Mouse (Mus musculus): ENCODE data around the gene Plscr5. TPM values are rescaled to one million over a fixed set of nuclear protein-coding genes. Genes with fewer than 3 reads are reported as not detected.

The Plscr5 gene
- total and polyA plus RNA-seq, 3 experiments = not detected

- no peak for DNase-seq
- TF ChIP-seq POLR2A (IDR thresholded peaks at IDR 0.05; ENCODE audit: insufficient read depth, low read depth, low read length) (no peak), CTCF (IDR thresholded peaks at IDR 0.05) (no peak), EP300 (IDR thresholded peaks at IDR 0.05; ENCODE audit: insufficient read depth, low read depth, low read length) (no peak)
- H3K4me1 ChIP-seq (ENCODE audit: control insufficient read depth, insufficient read depth, low read length) = no peaks in the 10 kb centered on the region; the same call in none of the 2 replicates
- H3K27ac ChIP-seq = no peak overlapping the region
- H3K27me3 ChIP-seq (ENCODE audit: control insufficient read depth, insufficient read depth, low read length) = no peaks in the 10 kb centered on the region
- H3K36me3 ChIP-seq (ENCODE audit: control insufficient read depth, insufficient read depth, low read length) = peaks cover 3% of the 10 kb centered on the region; the same call in 1 of the 2 replicates
- H3K79me2 ChIP-seq (replicated peaks; ENCODE audit: control insufficient read depth, insufficient read depth, low read length) = no peaks in the 10 kb centered on the region
- intact Hi-C loops (cut with DNase I) = loop anchor here (2.0 kb wide), 1 partner anchor 61 kb away; no protein-coding TSS in a partner anchor
- peak overlapping the region; percentile 26; the same call in 1 of the 2 replicates for H3K4me3 ChIP-seq
- WGBS = 64% methylated on average over 8 of the region's 8 CpGs
- H3K9ac ChIP-seq (ENCODE audit: low read depth, low read length) = no peak overlapping the region; the same call in 1 of the 2 replicates
Measured at GRCm38 (mm10) chr9:92207757-92208156, 15.0 kb downstream of the Plscr5 start.

GRCm38 (mm10) chr9:92209850-92210249, 17.1 kb downstream of the Plscr5 start:
- no peak overlapping the region for H3K27ac ChIP-seq
- no peak for TF ChIP-seq EP300 (IDR thresholded peaks at IDR 0.05; ENCODE audit: insufficient read depth, low read depth, low read length)
- no peak for TF ChIP-seq CTCF (IDR thresholded peaks at IDR 0.05)
- no peak for TF ChIP-seq POLR2A (IDR thresholded peaks at IDR 0.05; ENCODE audit: insufficient read depth, low read depth, low read length)
- H3K36me3 ChIP-seq (ENCODE audit: control insufficient read depth, insufficient read depth, low read length) = peaks cover 3% of the 10 kb centered on the region; the same call in 1 of the 2 replicates
- intact Hi-C loops (cut with DNase I) = loop anchor here (5.0 kb wide), 1 partner anchor 287 kb away; no protein-coding TSS in a partner anchor
- H3K4me1 ChIP-seq (ENCODE audit: control insufficient read depth, insufficient read depth, low read length) = no peaks in the 10 kb centered on the region; the same call in none of the 2 replicates
- no peaks in the 10 kb centered on the region for H3K27me3 ChIP-seq (ENCODE audit: control insufficient read depth, insufficient read depth, low read length)
- H3K79me2 ChIP-seq (replicated peaks; ENCODE audit: control insufficient read depth, insufficient read depth, low read length) = no peaks in the 10 kb centered on the region
- no peak for DNase-seq
- WGBS = 92% methylated on average over 3 of the region's 3 CpGs
- no peak overlapping the region for H3K4me3 ChIP-seq
- no peak overlapping the region for H3K9ac ChIP-seq (ENCODE audit: low read depth, low read length)

GRCm38 (mm10) chr9:92210386-92210967, 17.7 kb downstream of the Plscr5 start:
- Histone ChIP-seq H3K27ac (no peak overlapping the region), H3K4me1 (ENCODE audit: control insufficient read depth, insufficient read depth, low read length) (no peaks in the 10 kb centered on the region; the same call in none of the 2 replicates), H3K4me3 (no peak overlapping the region), H3K36me3 (ENCODE audit: control insufficient read depth, insufficient read depth, low read length) (peaks cover 3% of the 10 kb centered on the region; the same call in 1 of the 2 replicates), H3K27me3 (ENCODE audit: control insufficient read depth, insufficient read depth, low read length) (no peaks in the 10 kb centered on the region), H3K79me2 (replicated peaks; ENCODE audit: control insufficient read depth, insufficient read depth, low read length) (no peaks in the 10 kb centered on the region), H3K9ac (ENCODE audit: low read depth, low read length) (no peak overlapping the region)
- no peak for DNase-seq
- 80% methylated on average over 7 of the region's 7 CpGs for WGBS
- TF ChIP-seq CTCF (IDR thresholded peaks at IDR 0.05) = no peak
- no peak for TF ChIP-seq POLR2A (IDR thresholded peaks at IDR 0.05; ENCODE audit: insufficient read depth, low read depth, low read length)
- TF ChIP-seq EP300 (IDR thresholded peaks at IDR 0.05; ENCODE audit: insufficient read depth, low read depth, low read length) = no peak
- intact Hi-C loops (cut with DNase I) = loop anchor here (5.0 kb wide), 1 partner anchor 287 kb away; no protein-coding TSS in a partner anchor

- no peaks in the 10 kb centered on the region for H3K27me3 ChIP-seq (ENCODE audit: control insufficient read depth, insufficient read depth, low read length)
- TF ChIP-seq POLR2A (IDR thresholded peaks at IDR 0.05; ENCODE audit: insufficient read depth, low read depth, low read length) (no peak), CTCF (IDR thresholded peaks at IDR 0.05) (no peak), EP300 (IDR thresholded peaks at IDR 0.05; ENCODE audit: insufficient read depth, low read depth, low read length) (no peak)
- no peak overlapping the region for H3K9ac ChIP-seq (ENCODE audit: low read depth, low read length)
- H3K36me3 ChIP-seq (ENCODE audit: control insufficient read depth, insufficient read depth, low read length) = peaks cover 3% of the 10 kb centered on the region; the same call in 1 of the 2 replicates
- no peak for DNase-seq
- intact Hi-C loops (cut with DNase I) = loop anchor here (5.0 kb wide), 1 partner anchor 286 kb away; no protein-coding TSS in a partner anchor
- H3K4me3 ChIP-seq = no peak overlapping the region
- H3K4me1 ChIP-seq (ENCODE audit: control insufficient read depth, insufficient read depth, low read length) = no peaks in the 10 kb centered on the region; the same call in none of the 2 replicates
- no peak overlapping the region for H3K27ac ChIP-seq
- no peaks in the 10 kb centered on the region for H3K79me2 ChIP-seq (replicated peaks; ENCODE audit: control insufficient read depth, insufficient read depth, low read length)
- WGBS = 13% methylated on average over 3 of the region's 3 CpGs
Measured at GRCm38 (mm10) chr9:92211048-92211447, 18.3 kb downstream of the Plscr5 start.

- no peak overlapping the region for H3K27ac ChIP-seq
- TF ChIP-seq EP300 (IDR thresholded peaks at IDR 0.05; ENCODE audit: insufficient read depth, low read depth, low read length) = no peak
- peak; percentile 61 for TF ChIP-seq CTCF (IDR thresholded peaks at IDR 0.05)
- no peak for TF ChIP-seq POLR2A (IDR thresholded peaks at IDR 0.05; ENCODE audit: insufficient read depth, low read depth, low read length)
Measured at GRCm38 (mm10) chr9:92217484-92217883, 24.7 kb downstream of the Plscr5 start.

GRCm38 (mm10) chr9:92217896-92218295, 25.2 kb downstream of the Plscr5 start:
- no peaks in the 10 kb centered on the region; the same call in 1 of the 2 replicates for H3K4me1 ChIP-seq (ENCODE audit: control insufficient read depth, insufficient read depth, low read length)
- peaks cover 10% of the 10 kb centered on the region; the same call in 1 of the 2 replicates for H3K36me3 ChIP-seq (ENCODE audit: control insufficient read depth, insufficient read depth, low read length)
- no peak for TF ChIP-seq CTCF (IDR thresholded peaks at IDR 0.05)
- TF ChIP-seq POLR2A (IDR thresholded peaks at IDR 0.05; ENCODE audit: insufficient read depth, low read depth, low read length) = no peak
- TF ChIP-seq EP300 (IDR thresholded peaks at IDR 0.05; ENCODE audit: insufficient read depth, low read depth, low read length) = no peak
- WGBS = 85% methylated on average over 2 of the region's 2 CpGs
- no peak overlapping the region for H3K4me3 ChIP-seq
- DNase-seq = no peak
- H3K79me2 ChIP-seq (replicated peaks; ENCODE audit: control insufficient read depth, insufficient read depth, low read length) = no peaks in the 10 kb centered on the region
- no peak overlapping the region for H3K9ac ChIP-seq (ENCODE audit: low read depth, low read length)
- intact Hi-C loops (cut with DNase I) = loop anchor here (2.0 to 5.0 kb wide), 4 partner anchors 157 to 394 kb away; partner anchors contain the start of genes Plod2 and Plscr4
- no peak overlapping the region for H3K27ac ChIP-seq
- H3K27me3 ChIP-seq (ENCODE audit: control insufficient read depth, insufficient read depth, low read length) = no peaks in the 10 kb centered on the region

More at GRCm38 (mm10) chr9:92217484-92217883, 24.7 kb downstream of the Plscr5 start:
- Histone ChIP-seq H3K27me3 (ENCODE audit: control insufficient read depth, insufficient read depth, low read length) (no peaks in the 10 kb centered on the region), H3K4me3 (no peak overlapping the region), H3K9ac (ENCODE audit: low read depth, low read length) (no peak overlapping the region), H3K36me3 (ENCODE audit: control insufficient read depth, insufficient read depth, low read length) (peaks cover 10% of the 10 kb centered on the region; the same call in 1 of the 2 replicates), H3K79me2 (replicated peaks; ENCODE audit: control insufficient read depth, insufficient read depth, low read length) (no peaks in the 10 kb centered on the region), H3K4me1 (ENCODE audit: control insufficient read depth, insufficient read depth, low read length) (no peaks in the 10 kb centered on the region; the same call in 1 of the 2 replicates)
- DNase-seq = no peak
- intact Hi-C loops (cut with DNase I) = loop anchor here (5.0 kb wide), 3 partner anchors 240 to 395 kb away; partner anchors contain the start of genes Plod2 and Plscr4
- WGBS = 28% methylated on average over 4 of the region's 4 CpGs

All from heart, adult 2 months (tissue).